Mouse (Mus musculus) heart, embryonic 16.5 days (tissue): ENCODE results near the gene Shroom3. TPM values are rescaled to one million over a fixed set of nuclear protein-coding genes. Genes with fewer than 3 reads are reported as not detected.

Experiments used
- ATAC-seq: fragments of 200-750 bp; cut with Nextera tagmentation; replicated peaks from 2 replicates; pipeline ENCODE4 v1.8.0; 2017; ENCODE audit warnings: moderate number of reproducible peaks; ENCODE audit not compliant: insufficient read depth, low FRiP score; ENCODE audit errors: extremely low read depth
- H3K27ac ChIP-seq: fragments of 300-500 bp; sonication (generic); 2 replicates; pipeline ENCODE4 v1.5.1; 2014; ENCODE audit warnings: mild to moderate bottlenecking, low read length, control low read depth, moderate library complexity
- H3K27me3 ChIP-seq: fragments of 300-500 bp; sonication (generic); 2 replicates; pipeline ENCODE4 v1.6.1; 2014; ENCODE audit warnings: low read length, mixed read lengths; ENCODE audit not compliant: control insufficient read depth, insufficient read depth
- H3K36me3 ChIP-seq: fragments of 300-500 bp; sonication (generic); 2 replicates; pipeline ENCODE4 v1.6.1; 2014; ENCODE audit not compliant: control insufficient read depth, insufficient read depth
- H3K4me1 ChIP-seq: fragments of 300-500 bp; sonication (generic); 2 replicates; pipeline ENCODE4 v1.6.1; 2014; ENCODE audit warnings: low read length, mixed read lengths; ENCODE audit not compliant: control insufficient read depth, insufficient read depth
- H3K4me2 ChIP-seq: fragments of 300-500 bp; sonication (generic); 2 replicates; pipeline ENCODE4 v1.6.1; 2014; ENCODE audit warnings: low read depth, mild to moderate bottlenecking, control low read depth, low read length
- H3K4me3 ChIP-seq: fragments of 300-500 bp; sonication (generic); 2 replicates; pipeline ENCODE4 v1.5.1; 2014; ENCODE audit warnings: mild to moderate bottlenecking, control low read depth, low read length
- H3K9ac ChIP-seq: fragments of 300-500 bp; sonication (generic); 2 replicates; pipeline ENCODE4 v1.6.1; 2014; ENCODE audit warnings: low read length, control low read depth
- H3K9me3 ChIP-seq: fragments of 300-500 bp; sonication (generic); replicated peaks from 2 replicates; pipeline ENCODE4 v1.6.1; 2016; ENCODE audit warnings: low read length; ENCODE audit not compliant: control insufficient read depth
- WGBS: fragments of 180-500 bp; shearing (Covaris S2); extraction: QIAGEN DNeasy Blood & Tissue Kit; methylation state at CpG from one replicate; pipeline ENCODE4 v1.1.7; 2014; 5-methylcytosine and 5-hydroxymethylcytosine counted together
- polyA plus RNA-seq: library from polyadenylated mRNA; unstranded; fragments of >200 nt; fragmentation: Nextera tagmentation; extraction: Ambion mirVana; gene quantifications from 2 replicates; pipeline ENCODE4 v1.2.1, GENCODE M21; 2015

The Shroom3 gene
- polyA plus RNA-seq, 1 experiment from 2014 or later: 11.7 TPM

GRCm38 (mm10) chr5:92817122-92817822 lies 134.0 kb downstream of the Shroom3 start:
- no peak for ATAC-seq
- WGBS: 64% methylated on average over 11 of the region's 11 CpGs
- H3K4me3 ChIP-seq: no peak overlapping the region
- no peaks in the 10 kb centered on the region for H3K9me3 ChIP-seq
- H3K27me3 ChIP-seq: no peaks in the 10 kb centered on the region
- peak overlapping the region; percentile 59 for H3K27ac ChIP-seq
- H3K4me2 ChIP-seq: no peak overlapping the region
- no peaks in the 10 kb centered on the region for H3K36me3 ChIP-seq
- peaks cover 22% of the 10 kb centered on the region for H3K4me1 ChIP-seq
- no peak overlapping the region for H3K9ac ChIP-seq

GRCm38 (mm10) chr5:92821370-92821769 lies 138.1 kb downstream of the Shroom3 start:
- Histone ChIP-seq H3K27ac (no peak overlapping the region), H3K4me1 (peaks cover 42% of the 10 kb centered on the region), H3K36me3 (no peaks in the 10 kb centered on the region), H3K27me3 (no peaks in the 10 kb centered on the region), H3K9ac (no peak overlapping the region), H3K4me2 (no peak overlapping the region), H3K9me3 (no peaks in the 10 kb centered on the region), H3K4me3 (no peak overlapping the region)
- WGBS: 75% methylated on average over 3 of the region's 3 CpGs
- ATAC-seq: no peak

- 74% methylated on average over 7 of the region's 7 CpGs for WGBS
- Histone ChIP-seq H3K9me3 (no peaks in the 10 kb centered on the region), H3K27me3 (no peaks in the 10 kb centered on the region), H3K36me3 (no peaks in the 10 kb centered on the region), H3K4me2 (no peak overlapping the region), H3K4me1 (peaks cover 43% of the 10 kb centered on the region), H3K27ac (peak overlapping the region; percentile 85; the same call in 1 of the 2 replicates), H3K4me3 (no peak overlapping the region), H3K9ac (no peak overlapping the region)
- no peak for ATAC-seq
Measured at GRCm38 (mm10) chr5:92823495-92823894, 140.3 kb downstream of the Shroom3 start.

GRCm38 (mm10) chr5:92824304-92825009 lies 141.2 kb downstream of the Shroom3 start:
- 29% methylated on average over 10 of the region's 10 CpGs for WGBS
- H3K27ac ChIP-seq: peak overlapping the region; percentile 85
- no peak overlapping the region for H3K4me3 ChIP-seq
- 0 out of 2 replicates have a peak, but pooled peaks have one; percentile 61 for ATAC-seq
- H3K4me2 ChIP-seq: peak overlapping the region; percentile 39; the same call in 1 of the 2 replicates
- 0 out of 2 replicates have a peak, but pooled peaks cover 2% of the 10 kb centered on the region for H3K9me3 ChIP-seq
- H3K36me3 ChIP-seq: no peaks in the 10 kb centered on the region
- H3K27me3 ChIP-seq: no peaks in the 10 kb centered on the region
- H3K9ac ChIP-seq: 0 out of 2 replicates have a peak overlapping the region, but pooled peaks have one; percentile 15
- H3K4me1 ChIP-seq: peaks cover 43% of the 10 kb centered on the region

GRCm38 (mm10) chr5:92830391-92830790 lies 147.2 kb downstream of the Shroom3 start:
- no peak overlapping the region for H3K4me2 ChIP-seq
- WGBS: 73% methylated on average over 1 of the region's 1 CpGs
- peaks cover 11% of the 10 kb centered on the region for H3K4me1 ChIP-seq
- ATAC-seq: no peak
- H3K9me3 ChIP-seq: 0 out of 2 replicates have a peak, but pooled peaks cover 2% of the 10 kb centered on the region
- no peak overlapping the region for H3K4me3 ChIP-seq
- no peak overlapping the region for H3K27ac ChIP-seq
- H3K27me3 ChIP-seq: no peaks in the 10 kb centered on the region
- no peak overlapping the region for H3K9ac ChIP-seq
- no peaks in the 10 kb centered on the region for H3K36me3 ChIP-seq

- WGBS: 48% methylated on average over 7 of the region's 7 CpGs
- no peaks in the 10 kb centered on the region for H3K27me3 ChIP-seq
- no peak overlapping the region for H3K27ac ChIP-seq
Measured at GRCm38 (mm10) chr5:92834513-92834912, 151.3 kb downstream of the Shroom3 start.

GRCm38 (mm10) chr5:92837311-92837710 lies 154.1 kb downstream of the Shroom3 start:
- no peak overlapping the region for H3K4me3 ChIP-seq
- 84% methylated on average over 4 of the region's 4 CpGs for WGBS
- H3K27me3 ChIP-seq: no peaks in the 10 kb centered on the region

More at GRCm38 (mm10) chr5:92834513-92834912, 151.3 kb downstream of the Shroom3 start:
- Histone ChIP-seq H3K9ac (no peak overlapping the region), H3K4me1 (peaks cover 6% of the 10 kb centered on the region), H3K36me3 (no peaks in the 10 kb centered on the region), H3K9me3 (0 out of 2 replicates have a peak, but pooled peaks cover 3% of the 10 kb centered on the region), H3K4me2 (no peak overlapping the region), H3K4me3 (no peak overlapping the region)
- no peak for ATAC-seq

GRCm38 (mm10) chr5:92838351-92838784 lies 155.1 kb downstream of the Shroom3 start:
- H3K27ac ChIP-seq: no peak overlapping the region

More at GRCm38 (mm10) chr5:92837311-92837710, 154.1 kb downstream of the Shroom3 start:
- Histone ChIP-seq H3K4me2 (no peak overlapping the region), H3K27ac (no peak overlapping the region), H3K9me3 (0 out of 2 replicates have a peak, but pooled peaks cover 3% of the 10 kb centered on the region), H3K36me3 (no peaks in the 10 kb centered on the region), H3K4me1 (peaks cover 22% of the 10 kb centered on the region), H3K9ac (no peak overlapping the region)
- no peak for ATAC-seq

GRCm38 (mm10) chr5:92839314-92839713 lies 156.1 kb downstream of the Shroom3 start:
- H3K4me2 ChIP-seq: no peak overlapping the region
- H3K36me3 ChIP-seq: no peaks in the 10 kb centered on the region
- WGBS: 70% methylated on average over 4 of the region's 4 CpGs
- no peak for ATAC-seq
- no peak overlapping the region for H3K9ac ChIP-seq
- no peaks in the 10 kb centered on the region for H3K27me3 ChIP-seq
- 0 out of 2 replicates have a peak, but pooled peaks cover 3% of the 10 kb centered on the region for H3K9me3 ChIP-seq
- H3K4me3 ChIP-seq: no peak overlapping the region
- peaks cover 33% of the 10 kb centered on the region for H3K4me1 ChIP-seq
- H3K27ac ChIP-seq: no peak overlapping the region

More at GRCm38 (mm10) chr5:92838351-92838784, 155.1 kb downstream of the Shroom3 start:
- Histone ChIP-seq H3K9me3 (0 out of 2 replicates have a peak, but pooled peaks cover 3% of the 10 kb centered on the region), H3K9ac (no peak overlapping the region), H3K36me3 (no peaks in the 10 kb centered on the region), H3K27me3 (no peaks in the 10 kb centered on the region), H3K4me3 (no peak overlapping the region), H3K4me1 (peaks cover 29% of the 10 kb centered on the region), H3K4me2 (no peak overlapping the region)
- WGBS: 84% methylated on average over 9 of the region's 9 CpGs
- ATAC-seq: no peak
